Mouse (Mus musculus) mature B cell (primary cell): ENCODE data around the gene Cfdp1.

Experiments used
- in situ Hi-C: fragments of 300-500 bp; cut with MboI; formaldehyde crosslinking; loops from 2 replicates; pipeline ENCODE4 v1.14.3; 2019

Gene Cfdp1

DNA sequence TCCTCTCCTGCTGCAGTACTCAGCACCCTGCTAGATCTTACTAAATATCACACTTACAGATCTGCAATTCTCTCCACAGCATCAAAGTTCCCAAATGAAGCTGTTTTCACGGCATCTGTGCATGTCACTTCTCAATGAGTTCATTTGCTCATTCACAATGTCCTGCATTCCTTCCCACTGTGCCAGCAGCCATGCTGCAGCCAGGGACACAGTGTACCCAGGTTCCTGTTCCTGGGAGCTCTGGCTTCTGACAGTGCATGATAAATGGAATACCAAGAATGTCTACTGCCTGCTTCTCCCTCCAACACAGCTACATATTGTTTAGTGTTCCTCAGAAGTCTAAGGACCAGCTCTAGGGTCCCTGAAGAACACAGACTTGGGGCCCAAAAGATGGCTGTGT, 57.6 kb downstream of the Cfdp1 start:
- in situ Hi-C loops, result no loop called here

DNA sequence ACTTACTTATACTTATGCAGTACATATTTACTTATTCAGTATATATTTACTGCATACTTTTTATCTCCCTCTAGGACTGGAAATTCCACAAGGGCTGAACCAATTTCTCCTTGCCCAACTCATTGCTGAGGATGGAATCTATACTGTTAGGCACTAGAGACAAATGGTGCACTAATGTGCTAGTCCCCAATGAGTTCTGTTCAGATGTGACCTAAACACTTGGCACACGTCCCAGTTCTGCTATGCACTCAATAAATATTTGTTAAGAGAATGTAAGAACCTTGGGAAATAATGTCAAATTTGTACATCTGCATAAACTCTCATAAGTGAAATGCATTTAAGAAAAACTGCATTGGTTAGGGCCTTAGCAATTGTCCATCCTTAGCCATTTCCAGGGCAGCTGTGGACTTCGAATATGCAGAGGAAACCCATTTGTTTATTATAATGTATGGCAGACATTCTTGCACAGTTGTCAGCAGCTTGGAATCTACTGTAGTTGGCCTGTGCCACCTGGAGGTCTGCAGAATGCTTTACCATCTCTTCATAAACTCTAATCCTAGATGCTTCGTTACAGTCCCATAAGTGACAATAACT, 60.7 kb downstream of the Cfdp1 start:
- in situ Hi-C loops, result no loop called here

DNA sequence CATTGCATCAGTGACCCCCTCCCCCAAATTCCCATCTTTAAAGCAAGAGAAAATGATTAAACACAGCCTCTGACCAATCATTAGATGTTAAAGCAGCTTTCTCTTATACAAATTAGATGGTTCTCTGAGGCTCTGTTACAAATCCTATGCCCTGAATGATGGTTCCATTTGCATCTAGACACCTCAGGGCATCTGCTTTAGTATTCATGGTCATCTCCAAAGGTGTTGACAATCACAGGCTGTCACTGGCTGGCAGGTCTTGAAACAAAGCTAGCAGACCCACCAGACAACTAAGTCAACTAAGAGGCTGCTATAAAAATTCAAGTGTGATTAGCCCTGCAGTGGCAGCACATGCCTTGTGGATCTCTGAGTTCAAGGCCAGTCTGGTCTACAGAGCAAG, 64.5 kb downstream of the Cfdp1 start:
- in situ Hi-C loops, result no loop called here

DNA sequence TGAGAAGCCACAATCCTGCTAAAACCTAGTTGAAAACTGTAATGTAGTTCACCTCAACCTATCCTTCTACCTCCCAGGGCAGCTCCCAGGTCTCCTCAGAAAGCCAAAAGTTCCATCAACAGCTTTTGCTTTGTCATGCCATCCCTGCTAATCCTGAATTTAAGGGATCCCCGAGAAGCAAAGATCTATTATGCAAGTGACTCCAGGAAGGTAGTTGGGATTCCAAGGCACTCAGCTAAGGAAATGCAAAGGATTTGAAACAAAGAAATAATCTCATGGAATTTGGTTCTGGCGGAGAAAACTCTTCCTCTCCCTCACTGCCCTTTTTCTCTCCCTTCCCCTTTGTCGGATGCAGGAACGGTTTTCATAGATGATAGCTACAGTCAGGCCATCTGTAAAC, 64.9 kb downstream of the Cfdp1 start:
- in situ Hi-C loops, result no loop called here

DNA sequence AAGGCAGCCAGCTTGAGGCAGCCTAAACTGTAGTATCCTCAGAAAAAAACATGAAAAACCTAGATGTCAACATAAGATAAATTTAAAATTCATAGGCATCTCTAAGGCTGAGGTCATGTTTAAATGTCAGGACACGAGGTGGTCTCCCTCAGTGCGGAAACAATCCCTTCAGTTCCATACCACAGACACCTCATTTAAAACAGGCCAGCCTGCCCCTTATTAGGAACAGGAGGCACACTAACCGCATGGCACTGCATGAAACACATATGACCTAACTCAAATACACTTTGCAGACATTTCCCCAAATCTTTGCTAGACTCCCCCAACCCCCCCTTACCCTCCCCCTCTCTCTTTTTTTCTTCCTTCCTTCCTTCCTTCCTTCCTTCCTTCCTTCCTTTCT, 65.6 kb downstream of the Cfdp1 start:
- in situ Hi-C loops, result no loop called here

DNA sequence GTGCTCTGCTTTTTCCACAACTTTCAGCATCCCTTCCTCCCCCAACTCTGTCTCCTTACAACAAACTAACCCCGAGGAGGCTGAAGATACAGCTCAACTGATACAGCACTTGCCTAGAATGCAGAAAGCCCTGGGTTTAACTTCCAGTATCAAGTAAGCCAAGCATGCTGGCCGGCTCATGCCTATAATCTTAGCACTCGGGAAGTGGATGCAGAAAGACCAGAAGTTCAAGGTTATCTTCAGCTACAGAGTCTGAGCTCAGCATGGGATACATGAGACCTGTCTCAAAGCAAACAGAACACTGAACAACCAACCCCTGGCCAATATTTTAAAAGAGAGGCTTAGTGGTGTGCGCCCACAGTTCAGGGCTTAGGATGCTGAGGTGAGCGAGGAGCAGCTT, 66.0 kb downstream of the Cfdp1 start:
- in situ Hi-C loops, result no loop called here

DNA sequence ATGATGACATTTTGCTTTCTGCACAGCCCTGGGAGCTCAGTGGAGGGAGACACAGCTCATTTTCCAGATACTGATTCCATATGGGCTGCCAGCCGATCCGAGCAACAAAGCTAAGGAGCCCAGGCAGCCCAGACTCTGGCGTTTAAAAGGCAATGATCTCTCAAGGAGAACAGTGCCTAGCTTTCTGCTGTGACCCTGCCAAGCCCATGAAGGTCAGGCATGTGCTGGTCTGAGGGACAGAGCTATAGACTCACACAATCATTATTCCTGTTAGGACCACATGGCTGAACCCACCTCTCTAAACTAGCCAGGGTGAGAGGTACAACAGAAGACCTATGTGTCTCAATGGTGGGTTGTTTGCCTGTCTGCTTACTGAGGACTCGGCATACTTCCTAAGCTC, 66.4 kb downstream of the Cfdp1 start:
- in situ Hi-C loops, result no loop called here

DNA sequence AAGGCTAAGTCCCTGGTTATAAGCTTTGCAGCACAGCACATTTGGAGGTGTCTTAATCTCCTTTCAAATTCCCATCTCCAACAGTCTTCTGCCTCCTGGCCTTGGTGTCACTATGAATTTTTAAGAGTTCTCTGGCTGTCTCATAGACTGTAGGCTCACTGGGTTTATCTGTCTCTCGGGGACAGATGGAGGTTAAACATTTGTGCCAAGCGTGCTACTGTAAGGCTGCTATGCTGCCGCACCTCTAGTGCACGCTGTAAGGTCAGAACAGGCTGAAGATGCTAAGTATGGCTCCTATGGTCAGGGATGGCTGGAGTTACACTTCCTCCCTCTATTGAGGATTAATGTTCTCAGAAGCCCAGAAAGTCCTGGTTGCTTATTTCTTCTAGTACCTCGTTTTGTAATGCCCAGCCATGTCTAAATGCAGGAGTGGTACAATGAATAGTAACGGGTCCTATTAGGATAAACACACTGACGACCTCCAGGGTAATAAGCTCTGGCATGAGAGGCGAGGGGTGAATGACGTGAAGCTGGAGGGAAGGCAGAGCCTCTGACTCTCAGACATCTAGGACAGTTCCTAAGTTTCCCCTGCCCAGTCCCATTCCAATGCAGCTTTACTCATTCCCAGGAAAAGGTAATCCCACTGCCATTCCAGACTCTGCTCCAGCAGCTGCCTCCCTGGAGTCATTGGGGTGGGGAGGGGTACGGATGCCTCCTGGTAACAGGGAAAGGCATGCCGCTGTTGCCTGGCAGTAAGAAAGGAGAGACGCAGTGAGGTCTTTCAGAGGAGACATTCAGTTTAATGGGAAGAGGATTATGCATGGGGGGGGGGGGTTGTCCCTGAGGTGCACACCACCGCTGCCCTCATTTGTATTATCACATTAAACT, 67.1 kb downstream of the Cfdp1 start:
- in situ Hi-C loops, result no loop called here

DNA sequence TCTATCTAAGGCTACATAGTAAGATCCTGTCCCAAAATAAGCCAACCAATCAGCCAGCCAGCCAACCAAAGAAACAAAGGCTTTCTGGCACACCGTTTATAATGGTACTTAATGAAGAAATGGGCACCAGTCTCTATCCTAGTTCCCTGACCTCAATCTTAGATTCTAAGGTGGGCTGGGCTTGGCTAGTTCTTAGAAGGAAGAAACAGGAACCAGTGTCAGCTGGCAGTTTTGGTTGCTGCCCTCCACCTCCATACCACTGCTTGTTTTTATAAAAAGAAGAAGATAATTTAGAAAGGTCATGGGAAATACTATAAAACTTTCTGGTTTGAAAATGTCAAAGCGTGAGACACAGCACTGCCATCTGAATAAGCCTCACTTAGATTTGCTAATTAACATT, 68.0 kb downstream of the Cfdp1 start:
- in situ Hi-C loops, result no loop called here

DNA sequence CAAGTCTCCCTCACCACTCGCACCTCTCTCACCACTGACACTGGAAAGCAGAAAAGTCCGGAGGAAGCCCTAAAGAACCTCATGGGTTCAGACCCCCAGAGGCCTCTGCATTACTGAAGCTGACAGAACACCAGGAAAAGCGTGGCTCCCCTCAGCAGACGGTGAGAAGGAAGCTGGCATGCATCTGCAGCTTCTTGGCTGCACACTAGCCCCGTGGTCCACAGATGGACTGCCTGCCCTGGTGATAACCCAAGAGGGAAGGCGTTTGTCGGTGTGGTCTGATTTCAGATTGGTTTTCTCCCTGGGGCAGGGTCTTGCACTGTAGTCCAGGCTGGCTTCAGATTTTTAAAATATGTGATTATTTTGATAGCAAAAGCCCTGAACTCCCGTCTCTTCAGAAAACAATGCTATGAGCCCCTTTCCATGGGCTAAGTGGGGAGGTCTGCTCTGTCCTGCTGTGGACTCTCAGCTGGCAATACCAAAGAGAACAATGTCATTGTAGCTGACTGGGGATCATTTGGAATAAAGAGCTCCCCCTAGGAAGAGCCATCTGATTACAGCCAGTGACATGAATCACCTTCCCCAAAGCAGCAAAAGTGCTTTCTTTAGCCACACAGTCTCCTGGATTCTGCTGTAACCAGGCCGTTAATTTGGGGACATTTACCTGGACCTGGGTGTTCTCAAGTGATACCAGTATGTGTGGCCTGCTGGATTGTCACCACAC, 71.3 kb downstream of the Cfdp1 start:
- in situ Hi-C loops, result no loop called here

DNA sequence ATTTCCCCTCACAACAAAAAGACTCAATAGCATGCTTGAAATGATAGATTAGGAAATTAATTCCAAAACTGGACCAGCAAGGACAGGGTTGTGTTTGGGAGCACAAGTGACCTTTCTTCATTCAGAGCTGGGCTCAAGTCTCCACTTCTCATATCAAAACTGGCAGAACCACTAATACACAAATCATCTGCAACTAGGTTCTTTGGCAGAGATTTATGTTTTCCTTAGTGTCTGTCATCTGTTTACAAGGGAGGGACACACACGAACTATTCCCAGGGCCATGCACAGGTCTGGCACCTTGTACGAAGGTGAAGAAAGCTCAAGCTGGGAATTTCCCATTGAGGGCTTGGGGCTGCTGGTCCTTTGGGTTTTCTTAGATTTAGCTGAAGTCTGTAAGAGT, 71.9 kb downstream of the Cfdp1 start:
- in situ Hi-C loops, result no loop called here

DNA sequence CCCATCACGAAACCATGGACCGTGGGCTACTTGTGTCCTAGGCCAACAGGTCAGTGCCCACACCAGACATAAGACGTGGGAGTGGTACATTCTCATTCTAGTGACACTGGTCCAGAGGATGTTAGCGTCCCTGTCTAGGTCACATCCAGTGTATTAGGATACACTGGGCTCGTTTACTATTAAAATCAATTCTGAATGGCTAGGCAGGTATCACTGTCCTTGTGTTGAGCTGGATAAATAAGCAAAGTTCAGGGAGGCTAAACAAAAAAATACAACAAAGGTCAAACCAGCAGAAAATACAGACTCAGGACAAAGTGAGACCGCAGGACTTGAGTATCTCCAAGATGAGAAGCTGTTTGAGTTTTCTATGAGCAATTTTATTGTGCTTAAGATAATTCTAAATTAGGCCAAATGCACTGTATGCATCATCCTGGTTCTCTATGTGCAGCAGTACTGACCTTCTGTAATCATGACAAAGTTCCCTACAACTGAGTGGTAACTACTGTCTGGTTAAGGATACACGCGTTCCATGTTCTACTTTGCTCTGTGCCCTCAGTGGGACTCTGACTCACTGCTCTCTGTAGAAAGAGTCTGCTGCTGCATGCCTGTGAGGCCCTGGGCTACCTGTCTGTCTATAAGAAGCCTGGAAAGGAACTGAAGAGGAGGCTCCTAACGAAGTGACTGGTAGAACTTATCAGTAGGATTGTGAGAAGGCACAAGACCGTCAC, 73.2 kb downstream of the Cfdp1 start:
- in situ Hi-C loops, result no loop called here

DNA sequence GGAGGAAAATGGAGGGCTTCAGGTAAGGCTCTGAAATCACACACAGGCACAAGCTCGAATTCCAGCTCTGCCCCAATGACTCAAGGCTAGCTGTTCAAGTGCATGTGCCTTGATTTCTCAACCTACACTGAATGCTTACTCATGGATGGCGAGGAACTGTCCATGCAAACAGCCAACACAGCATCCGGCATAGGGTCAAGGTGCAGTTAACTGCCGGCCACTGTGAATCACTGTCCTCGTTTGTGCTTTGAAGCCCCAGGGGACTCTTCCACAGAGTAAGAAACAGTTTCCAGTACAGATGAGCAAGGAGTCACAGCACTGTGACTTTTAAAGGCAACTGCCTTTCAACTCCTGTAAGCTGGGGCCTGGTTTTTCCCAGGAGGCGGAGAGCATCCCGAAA, 74.4 kb downstream of the Cfdp1 start:
- in situ Hi-C loops, result no loop called here

DNA sequence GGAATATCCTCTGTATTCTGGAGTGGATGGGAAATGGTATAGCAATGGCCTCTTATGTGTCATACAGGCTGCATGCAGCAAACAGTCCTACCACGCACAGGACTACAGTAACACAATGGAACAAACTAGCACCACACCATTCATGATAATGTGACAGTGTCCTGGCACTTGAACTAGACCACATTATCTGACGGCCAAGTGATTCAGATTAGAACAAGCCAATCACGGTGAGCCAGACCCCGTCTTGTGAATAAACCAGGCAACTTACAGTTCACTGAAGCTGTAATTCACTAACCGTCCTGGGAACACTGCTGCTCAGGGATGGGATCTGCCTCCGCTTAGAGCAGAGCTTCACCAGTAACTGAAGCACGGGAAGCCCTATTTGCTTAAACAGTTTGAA, 75.3 kb downstream of the Cfdp1 start:
- in situ Hi-C loops, result no loop called here

DNA sequence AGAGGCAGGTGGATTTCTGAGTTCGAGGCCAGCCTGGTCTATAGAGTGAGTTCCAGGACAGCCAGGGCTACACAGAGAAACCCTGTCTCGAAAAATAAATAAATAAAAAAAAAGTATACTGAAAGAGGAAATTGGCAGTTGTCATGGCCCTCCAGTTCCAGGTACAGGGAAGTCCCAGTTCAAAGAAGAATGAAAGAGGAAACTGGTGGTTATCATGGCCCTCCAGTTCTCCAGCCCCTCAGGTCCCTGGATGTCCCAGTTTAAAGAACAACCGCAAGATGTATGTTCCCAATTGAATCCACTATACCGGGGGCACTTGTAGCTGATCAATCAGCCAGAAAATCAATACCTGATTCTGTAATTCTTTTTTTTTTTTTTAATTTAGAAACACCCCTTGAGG, 77.6 kb downstream of the Cfdp1 start:
- in situ Hi-C loops, result no loop called here

DNA sequence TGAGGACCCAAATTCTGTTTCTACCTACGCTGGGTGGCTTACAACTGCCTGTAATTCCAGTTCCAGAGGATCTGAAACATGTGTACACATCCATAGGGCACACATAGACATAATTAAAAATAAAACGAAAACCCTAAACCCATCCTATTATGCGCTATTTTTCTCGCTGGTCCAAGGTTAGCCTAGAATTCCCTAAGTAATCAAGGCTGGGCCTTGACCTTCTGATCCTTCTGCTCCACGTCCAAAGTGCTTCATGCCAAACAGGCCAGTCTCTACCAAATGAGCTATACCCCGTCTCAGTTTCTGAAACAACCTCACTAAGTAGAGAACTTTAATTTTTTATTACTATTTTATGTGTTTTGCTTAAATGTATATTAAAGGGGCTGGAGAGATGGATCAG, 78.3 kb downstream of the Cfdp1 start:
- in situ Hi-C loops, result no loop called here

DNA sequence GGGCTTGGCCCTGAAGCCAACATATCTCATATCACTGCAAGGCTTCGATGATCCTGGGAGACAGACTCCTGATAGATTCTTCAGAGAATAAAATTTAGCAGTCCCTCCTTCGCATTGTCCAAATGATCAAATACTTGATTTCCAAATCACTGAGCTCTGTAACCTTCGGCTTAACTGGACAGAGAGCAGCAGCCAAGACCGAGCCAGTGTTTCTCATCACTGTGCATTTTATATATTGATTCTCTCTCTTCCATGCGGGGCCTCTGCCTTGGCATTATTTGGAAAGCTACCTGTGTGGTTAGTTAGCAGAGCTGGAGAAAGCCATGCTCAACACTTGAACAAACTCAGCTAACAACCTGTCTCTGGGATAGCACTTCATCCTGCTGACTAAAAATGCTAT, 80.6 kb downstream of the Cfdp1 start:
- in situ Hi-C loops, result no loop called here

DNA sequence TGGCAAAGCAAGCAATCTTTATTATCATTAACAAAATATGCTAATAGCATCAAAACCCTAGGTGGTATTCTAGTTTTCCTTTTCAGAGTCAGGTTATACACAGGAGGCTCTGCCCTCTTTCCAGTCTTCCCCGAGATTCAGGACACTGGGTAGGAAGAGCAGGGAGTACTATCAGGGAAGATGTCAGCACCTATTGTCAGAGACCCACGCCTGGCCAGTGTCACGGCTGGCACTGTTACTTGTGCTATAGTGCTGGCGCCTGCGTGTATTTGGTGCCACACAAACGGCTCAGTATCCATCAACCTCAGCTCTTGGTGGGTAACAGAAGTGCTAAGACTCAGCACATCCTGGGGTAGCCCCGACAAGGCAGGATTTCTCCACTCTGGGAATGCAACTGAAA, 81.0 kb downstream of the Cfdp1 start:
- in situ Hi-C loops, result no loop called here

DNA sequence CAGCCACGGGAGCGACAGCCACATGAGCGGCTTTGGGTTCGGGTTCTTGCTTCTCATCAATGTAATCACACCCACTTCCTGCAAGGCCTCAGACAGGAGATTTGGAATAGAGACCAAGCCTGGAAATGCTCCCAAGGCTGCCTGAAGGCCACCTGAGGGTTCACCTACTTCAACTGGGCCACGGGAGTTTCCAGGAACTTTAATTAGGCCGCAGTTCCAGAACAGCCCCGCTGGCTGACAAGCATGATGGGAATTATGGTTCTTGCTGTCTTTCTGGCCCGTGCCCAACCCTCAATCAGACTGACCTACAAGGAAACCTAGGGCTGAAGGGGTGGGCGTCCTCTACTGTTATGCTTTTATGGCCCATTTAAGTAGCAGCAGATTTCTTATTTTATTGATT, 82.0 kb downstream of the Cfdp1 start:
- in situ Hi-C loops, result no loop called here

DNA sequence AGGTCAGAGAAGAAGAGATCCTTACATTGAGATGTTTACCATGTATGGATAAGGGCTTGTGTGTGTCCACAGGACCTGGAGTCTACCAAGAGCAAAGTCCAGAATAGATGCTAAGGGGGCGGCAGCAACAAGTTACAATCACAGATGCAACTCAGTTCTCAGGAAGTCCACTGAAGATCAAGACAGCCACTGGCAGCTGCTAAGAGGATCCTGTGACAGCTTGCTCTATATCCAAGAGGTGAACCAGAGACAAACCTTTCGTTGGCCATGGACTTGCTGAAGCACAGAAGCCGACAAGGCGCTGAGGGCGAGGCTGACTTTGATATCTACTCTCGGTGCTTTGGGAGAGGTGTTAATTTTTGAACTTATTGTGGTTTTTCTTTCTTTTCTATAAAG, 82.5 kb downstream of the Cfdp1 start:
- in situ Hi-C loops, result no loop called here

DNA sequence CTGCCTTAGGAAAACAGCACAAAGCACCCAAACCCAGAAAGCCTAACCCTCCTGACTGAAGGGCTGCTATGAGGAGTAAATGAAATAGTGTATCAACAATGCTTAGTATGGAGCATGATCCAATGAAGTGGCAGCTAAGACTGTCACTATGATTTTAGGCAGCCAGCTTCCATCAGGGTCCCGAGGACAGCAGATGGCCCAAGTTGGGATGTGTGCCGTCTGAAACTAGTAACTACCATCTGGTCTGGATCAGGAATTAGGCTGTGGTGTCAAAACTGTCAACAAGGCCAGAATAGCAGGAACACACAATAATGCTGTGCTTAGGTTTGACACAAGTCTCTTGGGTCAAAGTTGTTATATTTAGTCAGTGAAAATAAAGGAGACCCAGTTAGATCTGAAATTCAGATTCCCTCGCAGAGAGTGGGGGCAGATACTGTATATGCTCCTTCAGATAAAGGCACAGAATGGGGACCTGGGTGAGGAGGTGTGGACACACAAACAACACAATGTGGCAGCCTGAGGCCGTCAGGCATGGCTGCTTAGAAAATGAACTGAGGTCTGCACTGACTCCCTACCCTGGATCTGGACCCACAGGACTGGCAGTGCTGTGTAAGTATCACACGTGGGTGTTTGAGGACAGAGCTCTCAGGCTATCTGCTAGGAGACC, 83.0 kb downstream of the Cfdp1 start:
- in situ Hi-C loops, result no loop called here
